Mouse (Mus musculus): Measurements from ENCODE around the gene Rspo1.

Rspo1 gene

DNA sequence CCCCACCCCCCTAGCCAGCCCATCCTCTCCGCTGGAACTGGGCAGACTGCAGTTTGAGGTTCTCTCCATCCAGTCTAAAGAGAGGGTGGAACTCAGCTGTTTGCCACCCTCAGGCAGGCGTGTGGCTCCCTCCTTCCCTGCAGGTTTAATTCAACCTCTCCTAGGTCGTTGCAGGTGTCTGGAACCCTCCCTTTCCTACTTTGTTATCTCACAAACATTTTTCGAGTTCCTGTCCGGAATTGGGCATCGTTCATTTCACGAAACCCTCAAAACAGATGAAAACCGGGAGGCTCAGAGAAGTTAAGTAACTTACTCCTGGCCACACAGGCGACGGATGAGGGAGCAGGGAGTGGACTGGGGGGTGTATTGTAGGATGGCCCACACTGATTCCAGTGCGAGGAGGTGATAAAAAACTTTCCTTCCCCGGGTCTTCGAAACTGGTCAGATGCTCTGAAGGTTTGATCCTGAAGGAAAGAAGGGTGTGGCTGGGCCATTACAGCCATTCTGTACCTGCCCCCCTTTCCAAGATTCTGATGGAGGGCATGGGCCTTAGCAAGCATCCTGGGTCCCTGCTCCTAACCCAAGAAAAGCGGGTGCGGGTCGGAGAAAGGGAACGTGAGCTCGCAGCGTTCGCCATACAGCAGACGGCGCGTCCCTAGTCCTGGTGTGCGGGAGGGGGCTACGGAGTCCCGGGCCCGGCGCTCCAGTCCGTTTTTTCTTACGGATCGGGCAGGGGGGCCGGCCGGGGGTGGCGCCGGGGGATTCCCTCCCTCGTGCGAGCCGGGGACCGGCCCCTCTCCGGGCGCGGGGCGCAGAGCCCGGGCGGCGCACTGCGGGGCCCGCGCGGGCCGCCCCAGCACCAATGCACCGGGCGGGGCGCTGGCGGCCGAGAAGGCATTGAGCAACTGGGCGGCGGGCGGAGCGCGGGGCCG lies at the start of gene Rspo1:
Gene Rspo1, plus strand, starts transcription at position 760 of the 932 bp plus-strand sequence.
- in situ Hi-C loops (cut with MboI, MseI) = loop anchor here (25.0 kb wide), 1 partner anchor 1049 kb away; no protein-coding TSS in a partner anchor

GRCm38 (mm10) chr4:124936613-124937471 lies 49.4 kb upstream of the Rspo1 start, which contains the start of gene 9930104L06Rik:
Gene 9930104L06Rik, plus strand, starts transcription at chr4:124937048.
- in situ Hi-C loops (cut with MboI, MseI) = loop anchor here (10.0 kb wide), 1 partner anchor 1258 kb away; no protein-coding TSS in a partner anchor

DNA sequence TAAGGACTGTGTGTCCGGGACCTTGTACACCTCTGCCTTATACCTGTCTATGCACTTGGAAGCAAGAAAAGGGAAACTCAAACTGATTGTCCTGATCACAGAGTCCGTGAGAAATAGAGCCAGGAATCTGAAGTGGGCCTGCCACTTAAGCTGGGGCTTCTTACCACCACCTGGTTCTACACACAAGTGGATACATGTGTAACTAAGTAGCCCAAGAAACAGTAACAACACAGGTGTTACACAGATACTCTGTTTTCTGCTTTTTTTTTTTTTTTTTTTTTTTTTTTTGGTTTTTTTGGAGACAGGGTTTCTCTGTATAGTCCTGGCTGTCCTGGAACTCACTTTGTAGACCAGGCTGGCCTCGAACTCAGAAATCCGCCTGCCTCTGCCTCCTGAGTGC lies 47.0 kb upstream of the Rspo1 start, which contains the start of gene Cdca8:
Gene Cdca8, minus strand, starts transcription at position 101 of the 400 bp plus-strand sequence.
- in situ Hi-C loops (cut with MboI, MseI) = loop anchor here (10.0 kb wide), 1 partner anchor 1256 kb away; no protein-coding TSS in a partner anchor

DNA sequence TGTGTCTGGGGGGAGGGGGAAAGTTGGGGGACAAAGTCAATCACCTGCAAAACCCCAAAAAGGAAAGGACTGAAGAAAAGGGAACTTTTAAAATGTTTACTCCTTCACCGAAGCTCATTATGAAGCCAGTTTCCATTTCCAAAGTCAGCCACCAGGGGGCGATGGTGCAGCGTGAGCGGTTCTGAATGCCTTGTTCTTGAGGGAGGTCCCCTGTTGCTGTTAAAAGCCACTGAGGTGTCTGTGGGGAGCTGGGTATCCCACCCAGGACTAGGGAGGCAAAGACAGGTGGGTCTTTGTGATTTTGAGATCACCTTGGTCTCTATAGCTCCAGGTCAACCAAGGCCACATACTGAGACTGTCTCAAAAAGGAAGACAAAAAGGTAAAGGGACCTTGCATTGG lies 43.2 kb upstream of the Rspo1 start:
- in situ Hi-C loops (cut with MboI, MseI) = loop anchor here (5.0 kb wide), 1 partner anchor 154 kb away; no protein-coding TSS in a partner anchor

- in situ Hi-C loops (cut with MboI, MseI) = loop anchor here (5.0 kb wide), 1 partner anchor 154 kb away; no protein-coding TSS in a partner anchor
Measured at GRCm38 (mm10) chr4:124943781-124944180, 42.4 kb upstream of the Rspo1 start.

DNA sequence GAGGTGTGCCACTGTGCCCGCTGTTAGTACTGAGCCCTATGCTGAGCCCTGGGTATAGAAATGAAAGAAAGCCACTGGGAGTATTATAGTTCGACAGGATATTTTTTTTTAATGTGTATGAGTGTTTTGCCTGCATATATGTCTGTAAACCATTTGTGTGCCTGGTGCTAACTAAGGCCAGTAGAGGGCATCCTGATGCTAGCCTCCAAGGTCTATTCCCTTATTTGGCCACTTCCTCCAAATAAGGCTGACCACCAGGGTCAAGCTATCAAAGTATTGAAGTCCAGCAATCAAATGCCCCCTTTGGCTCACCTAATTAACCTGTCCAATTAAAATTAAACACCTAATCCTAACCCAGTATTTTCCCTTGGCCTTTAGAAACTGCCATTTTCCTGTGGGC lies 41.3 kb upstream of the Rspo1 start:
- in situ Hi-C loops (cut with MboI, MseI) = loop anchor here (5.0 kb wide), 1 partner anchor 152 kb away; no protein-coding TSS in a partner anchor

DNA sequence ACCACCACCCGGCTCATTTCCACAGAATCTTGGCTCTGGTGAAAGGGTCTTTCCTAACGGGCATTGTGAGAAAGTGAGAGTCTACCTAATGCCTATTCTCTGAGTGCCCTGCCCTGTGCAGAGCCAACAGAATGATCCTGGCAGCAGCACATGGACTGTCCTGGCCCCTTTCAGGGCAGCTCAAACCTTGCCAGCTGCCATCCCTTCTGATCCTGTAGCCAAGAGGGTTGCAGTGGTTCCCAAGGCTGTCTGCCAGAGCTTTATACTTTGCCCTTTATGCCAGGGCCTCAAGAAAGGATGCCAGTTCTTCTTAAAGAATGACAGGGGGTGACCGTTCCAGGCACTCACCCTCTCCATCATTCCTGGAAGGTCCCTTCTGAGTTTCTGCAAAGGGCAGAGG lies 36.7 kb upstream of the Rspo1 start:
- in situ Hi-C loops (cut with MboI, MseI) = no loop called here

- in situ Hi-C loops (cut with MboI, MseI) = loop anchor here (25.0 kb wide), 1 partner anchor 762 kb away; no protein-coding TSS in a partner anchor
Measured at GRCm38 (mm10) chr4:124950181-124951035, 35.8 kb upstream of the Rspo1 start.

DNA sequence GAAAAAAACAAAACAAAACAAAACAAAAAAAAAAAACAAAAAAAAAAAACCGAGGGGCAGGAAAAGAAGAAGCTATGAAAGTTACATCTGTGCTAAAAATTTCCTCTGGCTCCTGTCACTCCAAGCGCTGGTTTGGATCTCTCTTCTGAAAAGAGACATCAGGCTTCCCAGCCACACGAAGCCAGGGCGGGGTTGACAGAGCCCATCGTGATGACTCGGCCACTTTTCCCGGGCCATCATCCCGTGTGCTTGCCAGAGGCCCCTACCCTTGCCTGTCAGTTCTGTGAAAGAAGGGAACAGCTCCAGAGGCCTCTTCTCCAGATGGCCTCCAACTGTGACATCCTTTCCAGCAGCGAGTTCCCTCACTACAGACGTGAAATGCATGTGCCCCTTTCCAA lies 35.2 kb upstream of the Rspo1 start:
- in situ Hi-C loops (cut with MboI, MseI) = loop anchor here (25.0 kb wide), 1 partner anchor 761 kb away; no protein-coding TSS in a partner anchor

- in situ Hi-C loops (cut with MboI, MseI) = loop anchor here (25.0 kb wide), 1 partner anchor 759 kb away; no protein-coding TSS in a partner anchor
Measured at GRCm38 (mm10) chr4:124953546-124953945, 32.7 kb upstream of the Rspo1 start.

- in situ Hi-C loops (cut with MboI, MseI) = loop anchor here (25.0 kb wide), 1 partner anchor 755 kb away; no protein-coding TSS in a partner anchor
Measured at GRCm38 (mm10) chr4:124957284-124957683, 28.9 kb upstream of the Rspo1 start.

DNA sequence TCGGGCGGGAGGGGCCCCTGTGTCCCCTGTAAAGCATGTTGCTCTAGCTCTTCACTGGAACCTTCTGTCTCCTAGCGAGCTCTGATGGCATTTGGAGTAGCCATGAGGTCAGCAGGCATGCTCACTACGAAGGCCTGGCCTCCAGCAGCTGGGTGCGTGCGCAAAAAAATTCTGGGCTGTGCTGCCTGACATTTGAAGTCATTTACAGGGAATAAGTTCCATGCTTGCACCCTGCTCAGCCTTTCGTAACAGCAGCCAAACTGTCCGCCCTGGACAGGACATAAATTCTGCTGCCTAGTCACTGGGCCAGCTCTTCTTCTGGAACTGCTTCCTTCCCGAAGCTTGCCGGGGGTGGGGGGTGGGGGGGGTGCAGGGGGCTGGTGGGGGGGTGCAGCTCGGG lies 27.2 kb upstream of the Rspo1 start:
- in situ Hi-C loops (cut with MboI, MseI) = loop anchor here (25.0 kb wide), 1 partner anchor 753 kb away; no protein-coding TSS in a partner anchor

DNA sequence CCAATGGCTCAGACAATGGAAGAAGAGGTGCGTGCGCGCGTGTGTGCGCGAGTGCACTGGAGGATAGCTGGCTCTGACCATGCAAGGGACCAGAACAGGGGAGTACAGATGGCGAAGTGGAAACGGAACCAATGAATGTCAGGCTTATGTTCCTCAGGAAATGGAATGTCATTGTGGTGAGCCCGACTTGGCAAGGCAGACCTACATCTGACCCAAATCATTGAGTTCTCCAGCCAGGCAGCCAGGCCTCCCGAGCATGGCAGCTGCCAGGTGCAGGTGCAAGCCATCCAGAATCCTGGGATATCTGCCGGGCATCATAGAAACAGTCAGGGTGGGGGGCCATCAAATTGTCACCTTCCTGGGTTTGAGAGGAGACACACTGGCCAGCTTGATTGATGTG lies 25.3 kb upstream of the Rspo1 start:
- in situ Hi-C loops (cut with MboI, MseI) = loop anchor here (25.0 kb wide), 1 partner anchor 751 kb away; no protein-coding TSS in a partner anchor

DNA sequence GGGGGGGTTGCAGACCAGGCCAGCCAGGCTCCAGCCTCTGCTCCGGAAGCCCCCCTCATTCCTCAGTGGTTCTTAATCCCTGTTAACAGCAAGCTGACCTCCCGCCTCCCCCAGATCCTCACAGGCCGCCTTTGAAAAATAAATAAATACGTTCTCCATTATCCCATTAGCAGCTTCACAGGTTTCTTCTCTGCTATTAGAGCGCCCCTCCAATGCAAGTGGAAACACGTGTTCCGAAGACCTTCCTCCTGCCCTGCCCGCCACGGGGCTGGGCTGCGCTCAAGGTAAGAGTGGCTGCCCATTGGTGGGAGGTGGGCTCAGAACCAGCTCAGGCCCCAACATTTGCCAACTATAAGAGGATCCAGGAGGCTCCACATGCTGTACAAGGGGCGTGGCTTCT lies 23.7 kb upstream of the Rspo1 start:
- in situ Hi-C loops (cut with MboI, MseI) = loop anchor here (25.0 kb wide), 1 partner anchor 750 kb away; no protein-coding TSS in a partner anchor

DNA sequence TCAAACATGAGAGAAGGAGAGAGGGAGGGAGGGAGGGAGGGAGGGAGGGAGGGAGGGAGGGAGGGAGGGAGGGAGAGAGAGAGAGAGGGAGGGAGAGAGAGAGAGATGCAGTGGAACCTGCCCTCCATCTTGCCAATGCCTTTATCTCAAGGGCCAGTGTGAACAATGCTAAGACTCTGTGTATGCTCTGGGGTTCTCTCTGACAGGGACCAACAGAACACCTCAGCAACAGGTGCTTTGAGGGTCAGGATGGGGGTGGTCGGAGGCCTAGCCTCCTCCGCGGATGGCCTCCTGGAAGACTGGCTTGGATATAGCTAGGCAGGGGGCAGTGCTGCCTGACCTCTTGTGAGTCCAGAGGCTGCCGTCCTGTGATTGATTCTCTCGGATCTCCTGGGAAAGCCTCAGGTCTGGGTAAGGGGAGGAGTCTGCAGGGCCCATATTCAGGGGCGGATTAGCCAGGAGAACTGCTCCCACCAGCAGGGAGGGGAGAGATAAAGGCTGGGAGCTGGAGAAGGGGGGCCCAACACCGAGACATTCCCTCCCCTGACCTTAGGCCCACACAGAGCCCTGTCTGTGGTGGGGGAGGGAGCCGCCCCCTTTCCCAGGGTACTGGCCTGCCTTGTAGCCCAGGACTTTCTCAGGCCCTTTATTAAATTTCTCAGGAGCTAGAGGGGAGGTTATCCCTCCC lies 21.2 kb upstream of the Rspo1 start:
- in situ Hi-C loops (cut with MboI, MseI) = loop anchor here (25.0 kb wide), 1 partner anchor 747 kb away; no protein-coding TSS in a partner anchor

- in situ Hi-C loops (cut with MboI, MseI) = loop anchor here (25.0 kb wide), 1 partner anchor 744 kb away; no protein-coding TSS in a partner anchor
Measured at GRCm38 (mm10) chr4:124968711-124969110, 17.5 kb upstream of the Rspo1 start.

DNA sequence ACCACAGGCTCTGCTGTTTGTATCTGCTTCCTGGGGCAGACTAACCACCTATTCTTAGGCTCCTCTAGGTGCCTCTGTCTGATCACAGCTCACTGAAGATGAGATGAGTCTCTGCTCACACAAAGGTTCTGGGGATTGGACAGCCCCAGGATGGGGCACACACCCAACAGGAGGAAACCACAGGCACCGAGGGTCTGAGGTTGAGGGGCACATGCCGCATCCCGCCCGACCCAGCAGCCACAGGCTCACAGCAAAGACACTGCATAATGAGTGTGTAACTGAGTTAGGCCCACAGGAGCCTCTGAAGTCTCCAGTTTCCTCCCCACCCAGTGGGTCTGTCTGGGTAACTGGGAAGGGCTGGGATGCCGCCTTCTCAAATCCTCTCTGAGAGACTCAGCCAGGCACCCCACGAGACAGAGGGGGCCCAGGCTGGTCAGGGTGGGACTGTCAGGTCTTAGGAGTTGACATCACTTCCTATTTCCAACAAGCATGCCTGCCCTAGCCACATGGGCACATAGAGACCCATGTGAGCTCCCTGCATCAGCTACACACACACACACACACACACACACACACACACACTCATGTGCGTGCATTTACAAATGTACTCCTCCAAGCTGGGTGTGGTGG lies 16.9 kb upstream of the Rspo1 start:
- in situ Hi-C loops (cut with MboI, MseI) = loop anchor here (25.0 kb wide), 1 partner anchor 743 kb away; no protein-coding TSS in a partner anchor

GRCm38 (mm10) chr4:124970194-124970593 lies 16.0 kb upstream of the Rspo1 start:
- in situ Hi-C loops (cut with MboI, MseI) = loop anchor here (10.0 to 25.0 kb wide), 2 partner anchors 445 to 742 kb away; no protein-coding TSS in a partner anchor

- in situ Hi-C loops (cut with MboI, MseI) = loop anchor here (10.0 to 25.0 kb wide), 2 partner anchors 446 to 742 kb away; no protein-coding TSS in a partner anchor
Measured at GRCm38 (mm10) chr4:124970677-124971076, 15.6 kb upstream of the Rspo1 start.

Measured in T-helper 2 cell (primary cell).